ENCODE assay signal across 28 mouse cellular contexts in the genomic region with DNA sequence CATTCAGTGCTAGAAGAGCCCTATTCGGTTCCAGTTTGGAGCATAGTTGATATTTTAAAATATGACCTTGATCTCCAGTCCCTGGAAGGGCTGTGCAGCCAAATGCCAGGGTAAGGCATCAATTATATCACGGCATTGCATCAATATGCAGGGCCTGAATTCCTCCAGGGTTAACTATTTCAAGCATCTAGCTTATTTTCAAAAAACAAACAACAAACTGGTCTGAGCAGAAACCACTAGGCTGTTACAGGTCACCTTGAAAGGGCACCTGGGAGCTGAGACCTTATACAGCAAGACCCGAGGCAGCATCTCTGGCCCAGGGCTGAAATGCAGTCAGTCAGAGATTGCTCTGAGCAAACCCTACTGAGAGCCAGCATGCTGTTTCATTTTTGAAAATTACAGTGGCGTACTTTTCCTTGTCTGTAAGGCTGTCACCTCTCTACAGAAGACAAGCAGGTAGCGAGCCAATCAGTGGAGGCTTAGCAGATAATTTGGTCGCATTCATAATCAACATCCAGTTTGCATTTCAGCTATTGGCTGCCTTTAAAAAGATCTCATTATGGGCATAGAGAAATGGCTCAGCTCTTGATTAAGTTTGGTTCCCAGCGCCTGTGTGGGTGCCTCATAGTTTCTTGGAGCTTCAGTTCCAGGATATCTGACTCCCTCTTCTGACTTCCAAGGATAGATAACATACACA. TPM values are rescaled to one million over a fixed set of nuclear protein-coding genes. Genes with fewer than 3 reads are reported as not detected.
DNase-seq lines count a peak whose midpoint lies in the region; ATAC-seq and TF ChIP-seq lines count a peak whose summit lies in the region.
"Had no signal": no experiment of that assay in that cellular context is flagged by ENCODE, and none has a peak within 500 bp of the region (broad histone marks: within the 10 kb centered on the region; RNA-seq: fewer than 3 reads in every experiment).

No protein-coding gene starts in this region.

- 56% methylated on average over 7 of the region's 7 CpGs for WGBS in forebrain, postnatal 0 days
- WGBS in forebrain, embryonic 16.5 days: 60% methylated on average over 7 of the region's 7 CpGs
- 83% methylated on average over 7 of the region's 7 CpGs for WGBS in heart, embryonic 15.5 days
- WGBS in kidney, embryonic 16.5 days: 92% methylated on average over 7 of the region's 7 CpGs

- intact Hi-C loops in heart, postnatal 25 days (cut with DNase I): no loop called here

- H3K4me1 ChIP-seq in forebrain, postnatal 0 days (ENCODE audit: insufficient read depth): 0 out of 2 replicates have a peak, but pooled peaks cover 3% of the 10 kb centered on the region
- no peaks in the 10 kb centered on the region; the same call in 1 of the 2 replicates for H3K4me1 ChIP-seq in forebrain, embryonic 16.5 days (replicated peaks; ENCODE audit: control insufficient read depth, insufficient read depth, low read length)
- H3K4me1 ChIP-seq in heart, embryonic 15.5 days (replicated peaks): peaks cover 57% of the 10 kb centered on the region
- 0 out of 2 replicates have a peak, but pooled peaks cover 3% of the 10 kb centered on the region for H3K4me1 ChIP-seq in kidney, embryonic 16.5 days (ENCODE audit: insufficient read depth, low read length)
- H3K4me1 ChIP-seq: limb, embryonic 13.5 days; neural tube, embryonic 12.5 days had no signal

- no peak overlapping the region for H3K27ac ChIP-seq in forebrain, postnatal 0 days (ENCODE audit: low read depth, low read length)
- H3K27ac ChIP-seq in forebrain, embryonic 16.5 days (ENCODE audit: low read length): no peak overlapping the region
- H3K27ac ChIP-seq in heart, embryonic 15.5 days: 0 out of 2 replicates have a peak overlapping the region, but pooled peaks have one; percentile 18
- no peak overlapping the region for H3K27ac ChIP-seq in kidney, embryonic 16.5 days (ENCODE audit: low read length)
- H3K27ac ChIP-seq: embryonic facial prominence, embryonic 13.5 days; forebrain, embryonic 10.5 days; forebrain, embryonic 15.5 days; hindbrain, embryonic 12.5 days; hindbrain, postnatal 0 days; intestine, embryonic 15.5 days; limb, embryonic 13.5 days; lung, embryonic 15.5 days; midbrain, embryonic 12.5 days; neural tube, embryonic 12.5 days had no signal

- H3K4me2 ChIP-seq in forebrain, postnatal 0 days (ENCODE audit: low read depth): no peak overlapping the region
- no peak overlapping the region for H3K4me2 ChIP-seq in forebrain, embryonic 16.5 days (ENCODE audit: low read length)
- H3K4me2 ChIP-seq in heart, embryonic 15.5 days: no peak overlapping the region
- no peak overlapping the region for H3K4me2 ChIP-seq in kidney, embryonic 16.5 days (replicated peaks; ENCODE audit: low read depth, low read length)
- H3K4me2 ChIP-seq: embryonic facial prominence, embryonic 13.5 days; forebrain, embryonic 15.5 days; hindbrain, embryonic 12.5 days; intestine, embryonic 15.5 days; limb, embryonic 13.5 days; liver, embryonic 11.5 days; lung, embryonic 15.5 days; midbrain, embryonic 12.5 days; neural tube, embryonic 12.5 days had no signal

- H3K36me3 ChIP-seq in forebrain, postnatal 0 days (ENCODE audit: insufficient read depth): no peaks in the 10 kb centered on the region
- no peaks in the 10 kb centered on the region for H3K36me3 ChIP-seq in forebrain, embryonic 16.5 days (ENCODE audit: control insufficient read depth, insufficient read depth)
- peaks cover 63% of the 10 kb centered on the region for H3K36me3 ChIP-seq in heart, embryonic 15.5 days
- H3K36me3 ChIP-seq in kidney, embryonic 16.5 days (ENCODE audit: insufficient read depth, low read length): peaks cover 46% of the 10 kb centered on the region
- H3K36me3 ChIP-seq: forebrain, embryonic 15.5 days; midbrain, embryonic 12.5 days; neural tube, embryonic 12.5 days had no signal

- H3K9ac ChIP-seq in forebrain, postnatal 0 days: no peak overlapping the region
- H3K9ac ChIP-seq in forebrain, embryonic 16.5 days (replicated peaks; ENCODE audit: low read depth, low read length): no peak overlapping the region
- H3K9ac ChIP-seq in heart, embryonic 15.5 days: no peak overlapping the region
- no peak overlapping the region for H3K9ac ChIP-seq in kidney, embryonic 16.5 days (replicated peaks; ENCODE audit: low read length)
- H3K9ac ChIP-seq: embryonic facial prominence, embryonic 13.5 days; forebrain, embryonic 15.5 days; hindbrain, embryonic 12.5 days; intestine, embryonic 15.5 days; limb, embryonic 13.5 days; lung, embryonic 15.5 days; midbrain, embryonic 12.5 days; neural tube, embryonic 12.5 days had no signal

- H3K9me3 ChIP-seq in forebrain, postnatal 0 days (ENCODE audit: low read length): no peaks in the 10 kb centered on the region
- no peaks in the 10 kb centered on the region for H3K9me3 ChIP-seq in forebrain, embryonic 16.5 days (ENCODE audit: control insufficient read depth, low read length)
- H3K9me3 ChIP-seq in heart, embryonic 15.5 days (replicated peaks): no peaks in the 10 kb centered on the region
- H3K9me3 ChIP-seq in kidney, embryonic 16.5 days (ENCODE audit: low read length): 0 out of 2 replicates have a peak, but pooled peaks cover 3% of the 10 kb centered on the region
- H3K9me3 ChIP-seq: embryonic facial prominence, embryonic 13.5 days; forebrain, embryonic 10.5 days; forebrain, embryonic 15.5 days; hindbrain, embryonic 12.5 days; intestine, embryonic 15.5 days; limb, embryonic 13.5 days; lung, embryonic 15.5 days; midbrain, embryonic 12.5 days; neural tube, embryonic 12.5 days had no signal

- no peak for TF ChIP-seq CTCF in forebrain, postnatal 0 days (IDR thresholded peaks at IDR 0.05; ENCODE audit: low read depth)
- no peak for TF ChIP-seq CTCF in brain, embryonic 14.5 days (IDR thresholded peaks at IDR 0.05; ENCODE audit: borderline replicate concordance, extremely low read depth, insufficient read depth, insufficient read length)

- DNase-seq in forebrain, postnatal 0 days: peak; percentile 21
- no peak for DNase-seq in heart, postnatal 25 days (ENCODE audit: low spot score)
- DNase-seq in kidney, adult 9 months: peak; percentile 41
- DNase-seq in brain, embryonic 14.5 days (ENCODE audit: low read depth): peak; percentile 59
- DNase-seq: adrenal gland, postnatal 10 days; cerebellum, adult 18-20 months; cerebellum, postnatal 10 days; gastrocnemius, postnatal 14 days; heart, postnatal 10 days; kidney, postnatal 25 days; right cerebral cortex, adult 18-20 months; spleen, adult 18-20 months; thymus, postnatal 25 days had no signal

- no peak for TF ChIP-seq POLR2A in brain, embryonic 14.5 days (IDR thresholded peaks at IDR 0.05; ENCODE audit: borderline replicate concordance, extremely low read depth, insufficient read depth, insufficient read length, poor library complexity, severe bottlenecking)

- peak; percentile 45; the same call in 1 of the 2 replicates for ATAC-seq in forebrain, postnatal 0 days
- no peak; the same call in 1 of the 2 replicates for ATAC-seq in forebrain, embryonic 16.5 days
- ATAC-seq in heart, embryonic 15.5 days (replicated peaks; ENCODE audit: insufficient number of reproducible peaks, insufficient read depth, low FRiP score, low read depth): no peak
- no peak for ATAC-seq in kidney, embryonic 16.5 days (ENCODE audit: low FRiP score, low TSS enrichment)
- ATAC-seq: forebrain, embryonic 15.5 days; hindbrain, postnatal 0 days; intestine, embryonic 15.5 days had no signal

- no peak overlapping the region for H3K4me3 ChIP-seq in forebrain, postnatal 0 days (ENCODE audit: low read depth, low read length)
- no peak overlapping the region for H3K4me3 ChIP-seq in forebrain, embryonic 16.5 days (replicated peaks; ENCODE audit: low read length)
- no peak overlapping the region for H3K4me3 ChIP-seq in heart, embryonic 15.5 days
- no peak overlapping the region for H3K4me3 ChIP-seq in kidney, embryonic 16.5 days (ENCODE audit: low read length)
- H3K4me3 ChIP-seq: embryonic facial prominence, embryonic 13.5 days; forebrain, embryonic 10.5 days; forebrain, embryonic 15.5 days; hindbrain, embryonic 12.5 days; intestine, embryonic 15.5 days; limb, embryonic 13.5 days; lung, embryonic 15.5 days; midbrain, embryonic 12.5 days; myocyte; neural tube, embryonic 12.5 days had no signal

- no peaks in the 10 kb centered on the region for H3K27me3 ChIP-seq in forebrain, postnatal 0 days (ENCODE audit: insufficient read depth, low read length)
- no peaks in the 10 kb centered on the region for H3K27me3 ChIP-seq in forebrain, embryonic 16.5 days (replicated peaks; ENCODE audit: control insufficient read depth, insufficient read depth, low read length)
- no peaks in the 10 kb centered on the region for H3K27me3 ChIP-seq in heart, embryonic 15.5 days
- H3K27me3 ChIP-seq in kidney, embryonic 16.5 days (ENCODE audit: insufficient read depth, low read length): no peaks in the 10 kb centered on the region
- H3K27me3 ChIP-seq: embryonic facial prominence, embryonic 13.5 days; forebrain, embryonic 15.5 days; hindbrain, embryonic 12.5 days; intestine, embryonic 15.5 days; limb, embryonic 13.5 days; lung, embryonic 15.5 days; midbrain, embryonic 12.5 days had no signal

RNA-seq across cellular contexts. Expression of gene Bag3, which starts 21.3 kb away (rescaled TPM):
- total RNA-seq in forebrain, postnatal 0 days (2014; rRNA removed): 2.2 and 4.1 TPM in 2 replicates
- 3.0 and 3.8 TPM in 2 replicates for polyA plus RNA-seq in forebrain, postnatal 0 days (2015; fragmentation: Nextera tagmentation; extraction: Ambion mirVana)
- 1.5 and 1.8 TPM in 2 replicates for polyA plus RNA-seq in forebrain, embryonic 16.5 days (2015; fragmentation: Nextera tagmentation; extraction: Ambion mirVana)
- polyA plus RNA-seq in heart, embryonic 15.5 days (2015; fragmentation: Nextera tagmentation; extraction: Ambion mirVana): 26.1 and 29.0 TPM in 2 replicates
- 100 to 1,000 TPM; 220 to 262 TPM for total RNA-seq in heart, postnatal 25 days (2021)
- polyA plus RNA-seq in kidney, embryonic 16.5 days (2015; fragmentation: Nextera tagmentation; extraction: Ambion mirVana): 11.7 and 15.8 TPM in 2 replicates
- 2.2 and 4.2 TPM in 2 replicates for polyA plus RNA-seq in brain, embryonic 14.5 days (2012; rRNA removed)
